Mouse (Mus musculus): ENCODE measurements around the gene Slc47a2.

- TF ChIP-seq ZNF384 (IDR thresholded peaks at IDR 0.05; ENCODE audit: low read depth, low read length): no peak
- no peak for TF ChIP-seq CHD2 (IDR thresholded peaks at IDR 0.05; ENCODE audit: low read depth, low read length)
These were observed 49.4 kb downstream of the Slc47a2 start for GRCm38 (mm10) chr11:61293251-61293650.
